Mouse (Mus musculus) frontal cortex, postnatal 10 days (tissue): Measurements from ENCODE around the gene Ddx28.

Experiments
- DNase-seq, 2 experiments: peaks; one replicate each; pipeline ENCODE4 v3.0.0; 2022; ENCODE audit warnings: low spot score in 2 of 2, mixed read lengths in 1 of 2

Gene Ddx28

DNA sequence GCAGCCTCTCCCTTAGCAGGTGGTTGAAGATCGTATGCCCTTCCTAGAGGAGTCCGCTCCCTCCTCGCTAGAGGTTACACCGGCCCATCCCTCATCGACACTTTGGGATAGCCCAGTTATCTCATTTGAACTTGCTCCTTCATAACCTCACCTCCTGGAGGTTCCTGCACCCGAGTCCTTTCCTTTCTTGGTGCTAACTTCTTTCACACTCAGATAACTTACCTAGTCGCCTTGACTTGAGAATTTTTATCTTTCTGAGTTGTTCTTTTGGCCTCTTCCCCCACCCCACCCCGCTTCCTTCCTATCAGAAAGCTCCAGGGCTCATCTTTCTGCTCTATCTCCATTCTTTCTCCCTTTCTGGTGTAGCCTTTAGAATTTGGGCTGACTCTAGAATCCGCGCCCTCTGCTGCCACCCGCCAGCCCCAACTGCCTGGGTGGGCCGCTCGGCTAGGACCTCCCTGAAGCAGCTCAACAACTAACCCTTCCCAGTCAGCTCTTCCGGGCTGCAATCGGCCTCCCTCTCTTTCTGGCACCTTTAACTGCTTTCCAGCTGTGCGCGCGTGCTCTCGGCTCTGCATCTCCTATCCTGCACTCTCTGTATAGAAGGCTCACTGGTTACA is 44.9 kb downstream of the Ddx28 start:
- no peak for DNase-seq

DNA sequence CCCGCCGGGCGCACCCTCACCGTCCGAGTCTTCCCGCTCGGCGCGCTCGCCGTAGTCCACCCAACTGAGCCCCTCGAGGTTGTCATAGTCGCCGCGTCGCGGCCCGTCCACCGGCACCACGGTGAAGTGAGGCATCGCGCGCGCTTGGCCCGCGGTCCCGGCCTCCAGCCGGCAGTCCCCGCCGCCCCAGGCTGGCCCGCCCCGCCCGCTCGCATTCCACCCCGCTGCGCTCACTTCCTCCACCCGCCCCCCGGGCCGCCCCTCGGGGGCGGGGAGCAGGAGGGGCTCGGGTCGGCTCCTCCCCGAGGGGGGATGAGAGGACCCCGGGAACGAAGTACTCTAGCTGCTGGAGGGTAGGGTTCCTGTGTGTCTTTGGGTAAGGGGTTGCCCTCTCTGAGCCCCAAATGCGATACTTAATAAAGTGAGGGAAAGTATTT is 45.8 kb downstream of the Ddx28 start, which contains the start of gene Slc12a4:
Gene Slc12a4, minus strand, starts transcription at position 193 of the 437 bp plus-strand sequence.
- peak in 1 of 2 experiments; percentile 56 for DNase-seq

DNA sequence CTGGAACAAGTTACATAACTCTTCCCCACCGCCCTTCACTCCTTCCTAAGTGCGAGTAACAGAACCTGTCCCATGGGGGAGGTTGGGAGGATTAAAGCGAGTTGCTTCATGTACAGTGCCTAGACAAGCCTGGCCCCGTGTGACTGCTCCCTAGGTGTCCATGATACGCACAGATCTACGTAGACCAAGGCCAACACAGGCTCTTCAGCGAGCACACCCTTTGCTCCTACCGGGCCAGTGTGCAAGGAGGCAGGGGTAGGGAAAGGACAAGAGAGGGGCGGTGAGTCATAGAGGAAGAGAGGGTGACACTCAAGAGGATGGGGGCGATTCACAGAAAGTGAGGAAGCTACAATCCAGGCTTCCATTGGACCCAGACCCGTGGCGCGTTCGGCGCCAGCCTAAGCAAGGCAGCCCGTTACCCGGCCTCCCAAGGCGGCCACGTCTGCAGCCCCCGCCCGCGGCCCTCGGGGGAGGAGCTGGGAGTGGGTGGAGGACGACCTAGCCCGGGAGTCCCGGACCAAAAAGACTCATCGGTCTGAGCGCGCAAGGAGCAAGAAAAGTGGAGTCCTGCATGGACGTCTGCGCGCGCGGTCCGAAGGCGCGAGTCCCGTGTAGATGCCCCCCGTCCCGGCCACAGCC is 46.3 kb downstream of the Ddx28 start:
- no peak for DNase-seq

DNA sequence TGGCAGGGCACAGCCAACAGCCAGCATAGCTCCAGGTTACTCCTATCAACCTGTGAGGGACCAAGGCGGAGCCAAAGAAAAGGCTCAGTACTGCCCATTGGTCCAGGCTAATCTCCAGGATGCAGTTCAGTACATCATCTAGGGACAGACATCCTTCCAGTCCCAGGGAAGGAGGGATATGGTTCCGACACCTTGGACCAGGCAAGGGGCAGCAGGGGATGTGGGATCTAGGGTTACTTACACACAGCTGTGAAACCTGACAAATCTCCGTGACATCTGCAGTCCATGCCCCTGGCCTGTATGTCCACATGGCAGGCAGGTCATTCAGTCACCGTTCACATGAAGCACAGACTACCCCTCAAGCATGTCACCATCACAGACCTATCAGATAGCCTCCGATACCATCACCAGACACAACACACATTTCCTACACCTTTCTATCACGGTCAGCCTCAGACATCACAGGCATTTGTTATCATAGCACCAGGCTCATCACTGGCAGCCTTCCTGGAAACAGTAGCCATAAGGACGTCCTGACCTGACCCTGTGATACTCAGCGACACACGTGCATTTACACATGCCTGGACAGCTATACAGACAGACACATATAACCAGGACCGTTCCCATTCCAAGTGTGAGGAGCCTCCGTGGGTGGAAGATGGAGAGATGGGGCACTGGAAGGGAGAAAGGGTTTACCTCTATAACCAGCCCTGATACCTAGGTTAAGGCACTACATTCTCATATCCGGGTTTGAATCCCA is 47.0 kb downstream of the Ddx28 start:
- no peak for DNase-seq

DNA sequence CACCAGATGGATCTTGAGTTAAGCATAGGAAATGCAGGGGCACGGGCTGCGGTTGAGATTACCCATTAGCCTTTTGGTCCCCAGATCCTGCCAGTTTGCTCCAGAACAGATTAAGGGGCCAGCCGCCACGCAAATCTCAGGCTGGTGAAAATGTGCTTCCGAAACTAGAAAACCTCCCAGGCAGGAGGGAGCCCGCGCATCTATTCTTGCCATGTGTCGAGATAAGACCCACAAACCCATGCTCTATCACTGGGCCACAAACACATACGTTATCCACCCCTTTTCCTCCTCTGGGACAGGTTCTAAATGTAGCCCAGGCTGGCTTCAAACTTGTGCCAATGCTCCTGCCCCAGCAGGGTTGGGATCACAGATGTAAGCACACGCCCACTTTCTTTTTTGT is 50.1 kb downstream of the Ddx28 start:
- DNase-seq: no peak

DNA sequence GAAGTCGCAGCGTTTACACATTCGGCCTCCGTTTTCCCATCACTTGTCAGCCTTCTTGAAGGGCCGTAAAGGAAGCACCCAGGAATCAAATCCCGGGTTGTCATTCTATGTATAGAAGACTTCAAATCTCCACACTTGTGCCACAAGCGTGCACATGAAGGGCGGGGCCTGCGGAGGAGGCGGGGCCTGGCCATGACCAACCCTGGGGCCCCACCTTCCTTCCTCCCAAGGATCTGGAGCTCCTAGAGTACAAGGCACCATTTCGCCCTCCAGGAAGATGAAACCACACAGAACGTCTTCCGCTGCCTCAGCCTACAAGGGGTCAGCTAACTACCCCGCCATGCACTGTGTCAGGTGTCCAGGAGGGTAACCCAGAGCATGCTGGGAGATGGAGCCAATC is 50.6 kb downstream of the Ddx28 start:
- DNase-seq: no peak
